Mouse (Mus musculus) 3T3-L1 (cell line): ENCODE measurements around the gene Tmem236.

Source experiments
- DNase-seq: peaks from one replicate; pipeline ENCODE4 v3.0.0-alpha.2; 2015; ENCODE audit warnings: low read depth, low spot score

The Tmem236 gene

GRCm38 (mm10) chr2:14174334-14174733, at the start of gene Tmem236:
Gene Tmem236 (plus strand): TSS chr2:14174523.
- no peak for DNase-seq

- DNase-seq, result no peak
Measured at GRCm38 (mm10) chr2:14126387-14126786, 47.9 kb upstream of the Tmem236 start.

- no peak for DNase-seq
Measured at GRCm38 (mm10) chr2:14127629-14128028, 46.7 kb upstream of the Tmem236 start.

GRCm38 (mm10) chr2:14130641-14131339, 43.5 kb upstream of the Tmem236 start:
- DNase-seq, result no peak

GRCm38 (mm10) chr2:14132468-14133326, 41.6 kb upstream of the Tmem236 start:
- no peak for DNase-seq

GRCm38 (mm10) chr2:14136906-14137305, 37.4 kb upstream of the Tmem236 start:
- DNase-seq, result peak; percentile 75

GRCm38 (mm10) chr2:14139590-14139989, 34.7 kb upstream of the Tmem236 start:
- no peak for DNase-seq

GRCm38 (mm10) chr2:14140044-14140443, 34.3 kb upstream of the Tmem236 start:
- no peak for DNase-seq

GRCm38 (mm10) chr2:14145311-14145710, 29.0 kb upstream of the Tmem236 start:
- peak; percentile 56 for DNase-seq

- peak; percentile 53 for DNase-seq
Measured at GRCm38 (mm10) chr2:14146913-14147312, 27.4 kb upstream of the Tmem236 start.

- DNase-seq, result no peak
Measured at GRCm38 (mm10) chr2:14150829-14151228, 23.5 kb upstream of the Tmem236 start.

- no peak for DNase-seq
Measured at GRCm38 (mm10) chr2:14151854-14152253, 22.5 kb upstream of the Tmem236 start.

- DNase-seq, result no peak
Measured at GRCm38 (mm10) chr2:14159047-14159446, 15.3 kb upstream of the Tmem236 start.

- DNase-seq, result peak; percentile 21
Measured at GRCm38 (mm10) chr2:14159756-14160155, 14.6 kb upstream of the Tmem236 start.

- no peak for DNase-seq
Measured at GRCm38 (mm10) chr2:14164459-14165030, 9.8 kb upstream of the Tmem236 start.

- DNase-seq, result no peak
Measured at GRCm38 (mm10) chr2:14165066-14165465, 9.3 kb upstream of the Tmem236 start.

- DNase-seq, result peak; percentile 41
Measured at GRCm38 (mm10) chr2:14165618-14166344, 8.5 kb upstream of the Tmem236 start.

- DNase-seq, result no peak
Measured at GRCm38 (mm10) chr2:14167721-14168120, 6.6 kb upstream of the Tmem236 start.

- no peak for DNase-seq
Measured at GRCm38 (mm10) chr2:14176460-14177193, 2.3 kb downstream of the Tmem236 start.

- no peak for DNase-seq
Measured at GRCm38 (mm10) chr2:14184375-14184774, 10.1 kb downstream of the Tmem236 start.

- no peak for DNase-seq
Measured at GRCm38 (mm10) chr2:14190684-14191083, 16.4 kb downstream of the Tmem236 start.
